Mouse (Mus musculus) gastrocnemius, adult 8-10 months (tissue): ENCODE measurements around the gene Eepd1. TPM values are rescaled to one million over a fixed set of nuclear protein-coding genes. Genes with fewer than 3 reads are reported as not detected.

Experiments
- DNase-seq, 2 experiments: peaks; one replicate each; pipeline ENCODE4 v3.0.0; 2022; ENCODE audit warnings: low spot score in 2 of 2
- total RNA-seq, 4 experiments: library from RNA; stranded (reverse); gene quantifications; 2 replicates each; pipeline ENCODE4 v1.2.4; 2022

Eepd1 gene
- total RNA-seq, 4 experiments from 2014 or later, result 116 to 150 (median 135) TPM

GRCm38 (mm10) chr9:25488581-25488980, 7.2 kb downstream of the Eepd1 start:
- DNase-seq, result no peak

GRCm38 (mm10) chr9:25489221-25489960, 8.0 kb downstream of the Eepd1 start:
- no peak for DNase-seq

GRCm38 (mm10) chr9:25490278-25491145, 9.2 kb downstream of the Eepd1 start:
- DNase-seq, result no peak

GRCm38 (mm10) chr9:25493918-25494317, 12.6 kb downstream of the Eepd1 start:
- no peak for DNase-seq

- DNase-seq, result peak; percentile 56 to 71
Observed at GRCm38 (mm10) chr9:25495601-25496000, 14.3 kb downstream of the Eepd1 start.

- DNase-seq, result no peak
Observed at GRCm38 (mm10) chr9:25496196-25496595, 14.8 kb downstream of the Eepd1 start.

- DNase-seq, result no peak
Observed at GRCm38 (mm10) chr9:25496703-25497102, 15.4 kb downstream of the Eepd1 start.

- DNase-seq, result peak in 1 of 2 experiments; percentile 45
Observed at GRCm38 (mm10) chr9:25498770-25499169, 17.4 kb downstream of the Eepd1 start.

GRCm38 (mm10) chr9:25499306-25499705, 18.0 kb downstream of the Eepd1 start:
- no peak for DNase-seq

- DNase-seq, result peak in 1 of 2 experiments; percentile 51
Observed at GRCm38 (mm10) chr9:25500031-25500430, 18.7 kb downstream of the Eepd1 start.

- no peak for DNase-seq
Observed at GRCm38 (mm10) chr9:25508825-25509224, 27.5 kb downstream of the Eepd1 start.

- no peak for DNase-seq
Observed at GRCm38 (mm10) chr9:25510572-25510971, 29.2 kb downstream of the Eepd1 start.

- no peak for DNase-seq
Observed at GRCm38 (mm10) chr9:25513050-25513449, 31.7 kb downstream of the Eepd1 start.

- no peak for DNase-seq
Observed at GRCm38 (mm10) chr9:25513556-25513955, 32.2 kb downstream of the Eepd1 start.

GRCm38 (mm10) chr9:25516640-25517039, 35.3 kb downstream of the Eepd1 start:
- no peak for DNase-seq

- DNase-seq, result no peak
Observed at GRCm38 (mm10) chr9:25517982-25518381, 36.6 kb downstream of the Eepd1 start.

- DNase-seq, result peak; percentile 39 to 56
Observed at GRCm38 (mm10) chr9:25519193-25519592, 37.8 kb downstream of the Eepd1 start.

GRCm38 (mm10) chr9:25520826-25521225, 39.5 kb downstream of the Eepd1 start:
- DNase-seq, result no peak

GRCm38 (mm10) chr9:25521825-25522224, 40.5 kb downstream of the Eepd1 start:
- DNase-seq, result no peak

GRCm38 (mm10) chr9:25526516-25526915, 45.2 kb downstream of the Eepd1 start:
- DNase-seq, result no peak

GRCm38 (mm10) chr9:25526927-25527337, 45.6 kb downstream of the Eepd1 start:
- peak in 1 of 2 experiments; percentile 18 for DNase-seq

GRCm38 (mm10) chr9:25527359-25528038, 46.2 kb downstream of the Eepd1 start:
- no peak for DNase-seq
